Mouse (Mus musculus) left cerebral cortex, postnatal 14 days (tissue): ENCODE data around the gene Prickle2. TPM values are rescaled to one million over a fixed set of nuclear protein-coding genes. Genes with fewer than 3 reads are reported as not detected.
A peak's percentile ranks its signal among the peaks of the same experiment; 100 is the strongest.

Experiments used
- DNase-seq, 2 experiments: peaks; one replicate each; pipeline ENCODE4 v3.0.0; 2021 to 2022; ENCODE audit warnings: low spot score in 2 of 2, mixed read lengths in 1 of 2
- intact Hi-C: fragments of 180-260 bp; cut with DNase I; formaldehyde crosslinking; loops from one replicate; pipeline ENCODE4 v1.15.1; 2025
- total RNA-seq, 2 experiments: library from RNA; stranded (reverse); gene quantifications; 2 replicates each; pipeline ENCODE4 v1.2.3; 2021

The Prickle2 gene
- total RNA-seq, 2 experiments from 2014 or later: 184 to 211 TPM

DNA sequence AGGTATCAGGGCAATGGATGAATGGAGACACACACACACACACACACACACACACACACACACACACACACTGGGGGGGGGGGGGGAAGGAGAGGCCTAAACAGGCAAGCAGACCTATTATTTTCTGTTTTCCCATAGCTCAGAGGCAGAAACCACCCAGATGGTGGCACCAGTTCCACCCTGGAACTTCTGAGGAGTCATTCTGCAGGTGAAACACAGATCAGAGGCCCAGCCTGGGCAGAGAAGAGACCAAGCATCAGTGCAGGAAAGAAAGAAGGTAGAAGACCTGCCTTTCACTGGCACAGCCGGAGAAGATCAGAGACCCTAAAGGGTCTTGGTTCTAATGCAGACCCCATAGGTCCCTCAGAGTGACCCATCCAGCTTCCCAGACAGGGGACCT lies 227.3 kb downstream of the Prickle2 start:
- intact Hi-C loops: loop anchor here (10.0 kb wide), 1 partner anchor 194 kb away; no protein-coding TSS in a partner anchor
- peak in 1 of 2 experiments; percentile 27 for DNase-seq

GRCm38 (mm10) chr6:92477621-92478020 lies 228.3 kb downstream of the Prickle2 start:
- intact Hi-C loops: loop anchor here (10.0 kb wide), 1 partner anchor 193 kb away; no protein-coding TSS in a partner anchor
- peak in 1 of 2 experiments; percentile 51 for DNase-seq

- no peak for DNase-seq
- intact Hi-C loops: no loop called here
These were observed 236.5 kb downstream of the Prickle2 start for GRCm38 (mm10) chr6:92469456-92469855.

- intact Hi-C loops: no loop called here
- DNase-seq: no peak
These were observed 237.1 kb downstream of the Prickle2 start for GRCm38 (mm10) chr6:92468892-92469291.

DNA sequence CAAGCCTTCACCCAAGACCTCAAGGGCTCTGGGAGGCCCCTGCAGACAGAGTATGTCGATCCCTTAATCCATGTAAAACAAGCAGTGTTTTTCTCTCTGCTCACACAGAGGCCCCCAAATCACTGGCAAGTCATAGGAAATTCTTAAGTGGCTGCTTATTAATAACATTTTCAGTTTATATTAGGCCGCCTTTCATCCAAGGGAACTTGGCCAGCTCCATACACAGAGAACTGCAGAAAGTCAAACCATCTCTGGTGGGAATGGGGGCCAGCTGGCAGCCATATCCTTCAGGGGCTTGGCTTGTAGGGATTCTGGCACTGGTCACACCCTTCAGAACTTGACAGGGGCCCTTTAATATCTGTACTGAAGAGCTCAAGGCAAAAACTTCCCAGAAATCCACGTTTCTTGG lies 237.6 kb downstream of the Prickle2 start:
- intact Hi-C loops: no loop called here
- DNase-seq: no peak

GRCm38 (mm10) chr6:92467343-92467742 lies 238.6 kb downstream of the Prickle2 start:
- intact Hi-C loops: no loop called here

GRCm38 (mm10) chr6:92465666-92466065 lies 240.3 kb downstream of the Prickle2 start:
- intact Hi-C loops: no loop called here
- DNase-seq: no peak

More at GRCm38 (mm10) chr6:92467343-92467742, 238.6 kb downstream of the Prickle2 start:
- DNase-seq: peak; percentile 64 to 73

DNA sequence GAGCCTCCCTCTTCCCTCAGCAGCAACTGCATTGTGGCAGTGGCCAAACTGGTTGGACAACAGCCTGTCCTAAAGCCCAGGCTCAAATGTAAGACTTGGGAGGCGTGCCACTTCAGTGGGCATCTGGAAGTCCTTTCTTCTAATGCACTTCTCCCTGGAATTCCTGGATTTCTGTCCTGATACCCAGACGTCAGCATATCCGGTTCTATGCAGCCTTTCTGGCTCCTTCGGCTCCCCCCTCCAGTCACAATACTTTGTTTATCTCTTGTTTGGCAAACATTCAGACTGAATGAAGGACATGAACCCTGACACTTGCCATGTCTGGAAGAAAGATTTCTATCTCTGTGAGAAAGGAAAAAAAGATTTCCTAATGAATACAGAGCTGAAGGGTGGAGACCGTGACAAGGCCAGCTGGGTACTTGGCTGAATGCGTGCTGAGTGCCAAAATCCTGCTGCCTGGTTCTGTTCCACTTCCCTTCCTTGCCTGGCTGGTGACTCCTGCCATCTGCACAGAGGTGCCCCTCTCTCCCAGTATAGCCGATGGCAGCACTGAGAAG lies 241.1 kb downstream of the Prickle2 start:
- intact Hi-C loops: no loop called here
- no peak for DNase-seq

DNA sequence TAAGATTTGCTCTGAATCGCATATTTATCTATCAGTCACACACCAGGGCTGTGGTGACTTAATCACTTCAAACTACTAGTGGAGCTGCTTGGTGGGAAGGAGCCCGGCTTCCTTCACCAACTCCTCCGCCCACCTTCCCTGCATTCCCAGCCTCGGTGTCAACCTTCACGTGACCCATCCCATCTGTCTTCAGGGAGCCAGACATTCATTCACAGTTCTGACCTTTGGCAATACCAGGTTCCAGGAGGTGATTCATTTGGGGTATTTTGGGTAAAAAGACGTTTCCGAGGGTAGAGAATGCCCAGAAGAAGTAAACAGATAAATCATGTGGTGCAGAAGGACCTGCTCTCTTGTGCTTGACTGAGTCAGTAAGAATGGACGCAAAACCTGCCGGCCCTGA lies 242.2 kb downstream of the Prickle2 start:
- DNase-seq: no peak
- intact Hi-C loops: no loop called here

GRCm38 (mm10) chr6:92460750-92461149 lies 245.2 kb downstream of the Prickle2 start:
- intact Hi-C loops: no loop called here
- DNase-seq: no peak

DNA sequence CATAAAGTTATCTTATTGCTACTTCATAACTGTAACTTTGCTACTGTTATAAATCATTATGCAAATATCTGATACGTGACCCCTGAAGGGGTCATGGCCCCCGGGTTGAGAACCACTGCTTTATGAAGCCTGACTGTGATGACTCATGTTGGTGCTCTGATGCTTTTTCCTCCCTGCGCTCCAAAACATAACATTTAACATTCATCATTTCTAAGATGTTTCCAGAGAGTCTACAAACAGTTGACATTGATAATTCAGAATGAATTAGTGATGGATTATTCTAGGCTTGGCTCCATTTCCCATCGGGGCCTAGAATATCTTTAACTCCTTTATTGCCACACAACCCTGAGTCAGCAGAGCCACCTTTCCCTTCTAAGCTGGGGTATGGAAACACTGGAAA lies 247.9 kb downstream of the Prickle2 start:
- DNase-seq: no peak
- intact Hi-C loops: no loop called here

DNA sequence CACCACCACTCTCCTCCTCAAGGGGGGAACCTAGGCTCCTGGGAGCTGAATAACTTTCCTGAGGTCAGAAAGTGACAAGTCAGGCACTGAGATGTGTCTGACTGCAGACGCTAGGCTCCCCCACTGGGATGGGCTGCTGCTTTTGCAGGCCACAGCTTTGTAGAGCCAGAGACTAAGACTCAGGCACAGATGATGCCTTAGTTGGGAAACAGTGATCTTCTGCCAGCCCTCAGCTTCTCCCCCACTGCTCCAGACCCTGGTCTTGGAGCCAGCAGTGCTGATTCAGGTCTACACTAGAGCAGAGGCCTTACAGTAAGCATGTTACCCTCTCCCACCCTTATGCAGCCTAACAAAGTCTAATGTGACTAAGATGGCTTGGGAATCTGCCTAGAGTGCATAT lies 254.5 kb downstream of the Prickle2 start:
- DNase-seq: no peak
- intact Hi-C loops: no loop called here

DNA sequence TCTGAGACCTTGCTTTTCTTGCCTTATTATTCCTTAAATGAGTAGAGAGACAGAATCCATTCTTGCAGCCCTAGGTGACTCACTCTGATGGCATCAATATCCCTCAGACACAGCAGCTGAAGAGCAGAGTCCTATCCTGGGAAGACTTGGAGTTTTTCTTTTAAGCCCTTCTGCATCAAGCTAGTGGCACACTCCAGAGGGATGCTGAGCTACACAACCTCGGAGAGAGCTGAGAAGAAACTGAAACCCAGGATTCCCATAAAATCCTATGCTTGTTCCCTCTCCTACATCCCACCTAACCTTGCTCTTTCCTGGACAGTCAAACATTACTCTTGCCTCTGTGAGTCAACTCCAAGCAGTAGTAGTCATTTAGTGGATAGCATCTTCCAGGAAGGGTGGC lies 256.0 kb downstream of the Prickle2 start:
- intact Hi-C loops: no loop called here
- no peak for DNase-seq

DNA sequence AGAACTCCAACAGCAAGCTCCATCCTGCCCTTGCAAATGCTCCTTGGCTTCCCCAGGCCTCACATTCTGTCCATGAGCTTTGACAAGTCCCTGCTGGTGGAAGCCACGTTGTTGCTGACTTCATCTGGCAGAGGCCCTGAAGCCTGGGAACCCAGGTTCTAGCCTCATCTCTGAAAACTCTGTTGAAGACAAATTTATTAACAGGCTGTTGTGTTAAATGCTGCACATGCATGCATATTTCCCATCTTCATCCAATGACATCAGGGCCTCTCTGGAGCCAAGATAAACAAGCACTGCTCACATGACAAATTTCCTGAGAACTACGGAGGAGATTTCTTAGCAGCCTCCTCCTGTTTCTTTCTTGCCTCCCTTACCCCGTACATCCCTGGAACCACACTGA lies 259.3 kb downstream of the Prickle2 start:
- DNase-seq: no peak
- intact Hi-C loops: no loop called here

DNA sequence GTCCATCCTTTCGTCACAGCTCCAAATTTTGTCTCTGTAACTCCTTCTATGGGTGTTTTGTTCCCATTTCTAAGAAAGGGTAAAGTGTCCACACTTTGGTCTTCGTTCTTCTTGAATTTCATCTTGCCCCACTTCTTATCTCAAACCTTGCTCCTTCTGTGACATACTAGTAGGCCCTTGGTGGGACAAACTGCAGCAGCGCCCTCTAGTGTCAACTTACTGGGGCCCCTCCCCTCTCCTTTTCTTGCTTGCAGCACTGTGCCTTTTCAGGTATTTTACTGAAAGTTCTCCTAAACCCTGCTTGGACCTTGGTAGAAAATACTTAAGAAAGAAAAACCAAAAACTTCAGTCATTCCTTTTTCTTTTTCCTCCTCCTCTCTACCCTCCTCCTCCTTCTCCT lies 264.8 kb downstream of the Prickle2 start:
- intact Hi-C loops: no loop called here

DNA sequence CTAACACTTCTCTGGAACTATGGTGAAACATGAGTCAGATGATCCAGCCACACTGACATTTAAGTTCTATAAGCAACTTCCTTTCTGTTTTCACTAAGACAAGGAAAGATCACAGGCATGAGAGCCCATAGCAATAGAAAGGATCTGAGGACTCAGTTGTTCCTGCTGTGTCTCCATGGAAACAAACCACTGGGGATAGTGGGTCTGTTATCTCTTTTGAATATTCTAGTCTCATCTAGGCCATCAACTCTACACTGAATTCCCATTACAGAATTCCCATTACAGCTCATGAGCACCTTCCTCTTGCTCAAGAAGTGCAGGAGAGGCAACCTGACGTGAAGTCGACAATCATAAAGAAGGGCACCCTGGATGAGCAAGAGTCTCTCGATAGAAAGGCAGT lies 265.7 kb downstream of the Prickle2 start:
- DNase-seq: no peak
- intact Hi-C loops: no loop called here

More for the DNA sequence above, 264.8 kb downstream of the Prickle2 start:
- DNase-seq: no peak

GRCm38 (mm10) chr6:92432146-92432545 lies 273.8 kb downstream of the Prickle2 start:
- intact Hi-C loops: no loop called here
- no peak for DNase-seq

DNA sequence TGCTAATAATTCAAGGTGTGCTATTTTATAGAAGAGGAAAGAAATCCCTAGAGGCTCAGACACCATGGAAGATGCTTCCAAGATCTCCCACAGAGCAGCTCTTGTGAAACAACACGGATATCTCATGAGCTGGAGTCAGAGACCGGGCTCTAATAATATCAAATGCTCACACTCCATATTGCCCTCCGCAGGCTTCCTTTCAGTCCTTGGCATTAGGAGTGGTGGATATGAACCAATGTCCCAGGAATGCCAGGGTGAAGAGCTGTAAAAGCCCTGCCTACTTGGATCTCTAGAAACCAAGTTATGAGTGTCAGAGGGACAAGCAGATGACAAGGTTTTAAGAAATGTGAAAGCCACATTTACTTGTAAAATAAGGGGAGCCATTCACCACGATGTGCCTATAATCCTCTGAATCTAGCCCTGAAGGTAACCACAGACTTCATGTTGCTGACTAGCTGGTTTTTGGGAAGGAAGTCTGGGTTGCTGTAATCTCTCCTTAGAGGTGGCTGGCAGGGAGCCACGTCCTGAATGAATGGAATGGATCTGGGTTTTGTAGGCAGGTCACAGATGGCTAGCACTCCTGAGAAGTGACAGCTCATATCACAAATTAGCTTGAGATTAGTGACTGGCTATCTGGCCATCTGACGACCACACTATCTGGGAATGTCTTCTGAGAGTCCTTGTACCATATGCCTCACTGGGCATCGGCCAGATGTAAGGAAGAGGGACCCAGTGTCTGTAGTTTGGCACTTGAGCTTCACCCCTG lies 278.4 kb downstream of the Prickle2 start:
- intact Hi-C loops: loop anchor here (10.0 kb wide), 1 partner anchor 237 kb away; no protein-coding TSS in a partner anchor

DNA sequence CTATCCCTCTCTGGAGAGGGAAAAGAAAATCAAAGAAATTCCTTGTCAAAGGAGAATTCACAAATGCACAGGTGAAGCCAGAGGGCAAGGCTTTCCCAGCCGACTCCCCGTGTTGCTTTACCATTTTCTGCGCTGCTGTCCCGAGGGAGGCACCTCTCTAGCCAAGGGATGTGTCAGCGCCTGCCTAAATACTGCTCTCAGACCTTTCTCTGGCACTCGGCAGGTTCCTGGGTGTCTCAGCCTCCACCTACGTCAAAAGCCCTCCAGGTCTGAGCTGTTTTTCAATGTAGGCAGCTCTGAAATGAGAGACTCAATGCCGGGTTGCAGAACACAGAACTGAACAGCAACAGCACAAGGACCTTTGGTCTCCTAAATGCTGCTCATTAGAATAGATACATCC lies 280.1 kb downstream of the Prickle2 start:
- no peak for DNase-seq
- intact Hi-C loops: loop anchor here (10.0 kb wide), 1 partner anchor 239 kb away; no protein-coding TSS in a partner anchor

More for the DNA sequence above, 278.4 kb downstream of the Prickle2 start:
- DNase-seq: no peak

- intact Hi-C loops: loop anchor here (10.0 kb wide), 1 partner anchor 239 kb away; no protein-coding TSS in a partner anchor
- no peak for DNase-seq
These were observed 280.5 kb downstream of the Prickle2 start for GRCm38 (mm10) chr6:92425476-92425875.

DNA sequence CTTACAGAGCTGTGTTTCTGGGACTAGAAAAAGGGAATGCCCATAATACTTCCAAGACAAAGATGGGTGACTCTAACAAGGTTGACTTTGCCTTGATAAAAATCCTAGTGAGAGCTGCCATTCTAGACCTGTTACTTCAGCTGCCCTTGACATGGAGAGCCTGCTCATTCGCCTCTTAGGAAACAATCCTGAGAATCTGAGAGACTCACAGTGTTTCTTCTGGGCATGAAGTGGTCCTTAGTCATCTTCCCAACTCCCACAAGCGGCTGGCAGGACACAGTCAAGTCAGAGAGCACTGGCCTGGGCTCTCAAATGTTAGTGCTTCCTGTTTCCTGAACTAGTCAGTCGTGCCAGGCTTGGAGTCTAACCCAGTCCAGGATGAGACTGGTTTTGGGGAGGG lies 281.0 kb downstream of the Prickle2 start:
- no peak for DNase-seq
- intact Hi-C loops: loop anchor here (10.0 kb wide), 1 partner anchor 240 kb away; no protein-coding TSS in a partner anchor
